Mouse (Mus musculus) lung, adult 2 months (tissue): Measurements from ENCODE around the gene Ntm.

Experiments used
- CTCF ChIP-seq: fragments of 200-500 bp; IDR thresholded peaks from 2 replicates; pipeline ENCODE4 v1.5.1; 2011; ENCODE audit warnings: mild to moderate bottlenecking, low read length, control low read depth; ENCODE audit not compliant: insufficient read depth
- POLR2A ChIP-seq: fragments of 200-500 bp; IDR thresholded peaks from 2 replicates; pipeline ENCODE4 v1.6.1; 2011; ENCODE audit warnings: low read depth, mild to moderate bottlenecking, control low read depth, low read length, borderline replicate concordance; ENCODE audit errors: extremely low read depth

DNA sequence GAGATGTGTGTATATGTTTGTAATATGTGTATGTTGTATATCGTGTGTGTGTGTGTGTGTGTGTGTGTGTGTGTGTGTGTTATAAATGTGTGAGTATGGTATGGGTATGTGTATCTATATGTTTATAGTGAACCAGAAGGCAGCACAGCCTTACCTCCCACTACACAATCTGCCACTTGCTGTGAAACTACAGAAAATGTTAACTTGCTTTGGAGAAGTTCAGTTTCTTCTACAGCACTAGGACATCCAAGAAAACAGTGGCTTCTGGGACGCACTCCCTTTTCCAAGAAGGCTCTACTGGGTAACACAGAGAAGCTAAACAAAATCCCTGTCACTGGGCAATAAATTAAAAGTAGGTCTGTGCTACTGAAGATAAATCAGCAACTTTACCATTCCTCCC is 834.5 kb downstream of the Ntm start:
- TF ChIP-seq POLR2A (no peak), CTCF (no peak)
